Mouse (Mus musculus) megakaryocyte, embryonic 14.5 days (primary cell): Measurements from ENCODE around the gene Tut1.

ENCODE experiments used
- FLI1 ChIP-seq: IDR thresholded peaks from 2 replicates; pipeline ENCODE4 v1.6.1; 2012; ENCODE audit warnings: low read length, inconsistent platforms, mixed read lengths
- GATA1 ChIP-seq: IDR thresholded peaks from 3 replicates; pipeline ENCODE4 v1.6.1; 2012; ENCODE audit warnings: mixed read lengths, low read length, inconsistent platforms, borderline replicate concordance

DNA sequence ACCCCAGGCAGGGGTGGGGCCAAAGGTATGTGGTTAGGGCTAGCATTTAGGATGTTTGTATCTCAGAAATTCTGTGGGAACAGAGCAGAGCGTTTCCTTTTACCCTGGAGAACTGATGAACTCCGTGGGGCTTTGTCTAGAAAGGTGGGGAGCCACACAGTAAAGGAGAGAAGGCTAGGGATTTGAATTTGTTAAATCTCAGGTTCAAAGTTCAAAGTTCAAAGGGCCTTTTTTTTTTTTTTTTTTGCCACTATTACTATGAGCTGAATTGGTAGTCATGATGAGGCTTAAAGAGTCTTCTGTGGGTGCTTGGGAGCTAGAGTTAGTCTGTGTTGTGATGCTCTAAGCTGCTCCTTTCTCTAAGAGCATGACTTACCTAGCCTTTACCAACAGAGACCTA lies 16.9 kb upstream of the Tut1 start:
- TF ChIP-seq GATA1 (no peak), FLI1 (no peak)
